Mouse (Mus musculus): ENCODE results near the gene Atg16l1.
"Not testable (repeated sequence)": the region's sequence is repeated elsewhere in the genome, so short reads cannot be mapped to it uniquely, and the experiment has no call there.

Atg16l1 gene

GRCm38 (mm10) chr1:87773336-87773735 lies 17.7 kb downstream of the Atg16l1 start:
- no peak for DNase-seq (ENCODE audit: low spot score)

GRCm38 (mm10) chr1:87774845-87775244 lies 19.2 kb downstream of the Atg16l1 start:
- no peak for DNase-seq (ENCODE audit: low spot score)

- no peak for DNase-seq (ENCODE audit: low spot score)
Measured at GRCm38 (mm10) chr1:87779204-87779785, 23.6 kb downstream of the Atg16l1 start.

GRCm38 (mm10) chr1:87785703-87786102 lies 30.0 kb downstream of the Atg16l1 start:
- DNase-seq (ENCODE audit: low spot score), result no peak

GRCm38 (mm10) chr1:87786251-87786650 lies 30.6 kb downstream of the Atg16l1 start:
- no peak for DNase-seq (ENCODE audit: low spot score)

- DNase-seq (ENCODE audit: low spot score), result no peak
Measured at GRCm38 (mm10) chr1:87789665-87790064, 34.0 kb downstream of the Atg16l1 start.

- DNase-seq (ENCODE audit: low spot score), result no peak
Measured at GRCm38 (mm10) chr1:87792438-87793137, 36.9 kb downstream of the Atg16l1 start.

GRCm38 (mm10) chr1:87793138-87793449 lies 37.4 kb downstream of the Atg16l1 start:
- DNase-seq (ENCODE audit: low spot score), result no peak

GRCm38 (mm10) chr1:87797702-87798101 lies 42.0 kb downstream of the Atg16l1 start:
- DNase-seq (ENCODE audit: low spot score), result no peak

GRCm38 (mm10) chr1:87798306-87798705 lies 42.6 kb downstream of the Atg16l1 start:
- DNase-seq (ENCODE audit: low spot score), result no peak

GRCm38 (mm10) chr1:87803576-87803975 lies 47.9 kb downstream of the Atg16l1 start, which contains the start of gene Sag:
Gene Sag (plus strand): TSS chr1:87803680.
- DNase-seq (ENCODE audit: low spot score), result no peak

GRCm38 (mm10) chr1:87807751-87808150 lies 52.1 kb downstream of the Atg16l1 start:
- DNase-seq (ENCODE audit: low spot score), result no peak

- DNase-seq (ENCODE audit: low spot score), result no peak
Measured at GRCm38 (mm10) chr1:87811391-87811790, 55.7 kb downstream of the Atg16l1 start.

- DNase-seq (ENCODE audit: low spot score), result no peak
Measured at GRCm38 (mm10) chr1:87812061-87812460, 56.4 kb downstream of the Atg16l1 start.

GRCm38 (mm10) chr1:87813155-87813554 lies 57.5 kb downstream of the Atg16l1 start:
- DNase-seq (ENCODE audit: low spot score), result no peak

- DNase-seq (ENCODE audit: low spot score), result no peak
Measured at GRCm38 (mm10) chr1:87813681-87814080, 58.0 kb downstream of the Atg16l1 start.

GRCm38 (mm10) chr1:87824420-87824995 lies 68.8 kb downstream of the Atg16l1 start:
- DNase-seq (ENCODE audit: low spot score), result no peak

- DNase-seq (ENCODE audit: low spot score), result no peak
Measured at GRCm38 (mm10) chr1:87825281-87825680, 69.6 kb downstream of the Atg16l1 start.

GRCm38 (mm10) chr1:87825991-87826390 lies 70.3 kb downstream of the Atg16l1 start:
- DNase-seq (ENCODE audit: low spot score), result no peak

GRCm38 (mm10) chr1:87826474-87826873 lies 70.8 kb downstream of the Atg16l1 start:
- DNase-seq (ENCODE audit: low spot score), result no peak

GRCm38 (mm10) chr1:87827476-87827875 lies 71.8 kb downstream of the Atg16l1 start:
- not testable (repeated sequence) for DNase-seq (ENCODE audit: low spot score)

- DNase-seq (ENCODE audit: low spot score), result no peak
Measured at GRCm38 (mm10) chr1:87828185-87828584, 72.5 kb downstream of the Atg16l1 start.

- no peak for DNase-seq (ENCODE audit: low spot score)
Measured at GRCm38 (mm10) chr1:87828926-87829580, 73.4 kb downstream of the Atg16l1 start.
